Mouse (Mus musculus): ENCODE measurements at regions not wholly inside any gene's neighbourhood (a gene's known extent, or its start where the extent isn't known, plus 50 kb on each side); places are given as distances from the start of the nearest gene placed in this dataset.

DNA sequence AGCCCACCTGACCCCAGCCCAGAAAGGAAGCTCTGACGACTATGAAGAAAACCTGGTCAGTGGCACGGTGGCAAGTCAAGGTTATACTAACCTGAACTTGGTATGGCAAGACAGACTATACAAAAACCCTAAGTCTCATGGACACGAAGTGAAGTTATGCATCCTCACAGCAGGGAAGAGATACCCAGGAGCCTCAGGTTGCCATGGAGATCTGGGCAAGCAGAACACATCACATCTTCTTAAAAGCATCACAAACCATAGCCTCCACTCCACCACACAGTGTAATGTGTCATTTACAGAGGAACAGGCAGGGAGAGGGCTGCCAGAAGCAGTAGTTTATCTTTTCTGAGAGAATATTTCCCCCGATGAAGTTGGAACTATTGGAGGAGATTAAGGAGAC, 146.5 kb downstream of the Slc39a8 start:
- intact Hi-C loops (cut with DNase I), result loop anchor here (1.0 to 5.0 kb wide), 3 partner anchors 37 to 401 kb away; no protein-coding TSS in a partner anchor
- TF ChIP-seq CTCF (IDR thresholded peaks at IDR 0.05), result no peak
- peak; percentile 31 to 36 for DNase-seq (ENCODE audit: extremely low spot score in 1 of 2, low spot score in 2 of 2)
- H3K27ac ChIP-seq, result peak overlapping the region; percentile 87
- no peak overlapping the region for H3K4me3 ChIP-seq

DNA sequence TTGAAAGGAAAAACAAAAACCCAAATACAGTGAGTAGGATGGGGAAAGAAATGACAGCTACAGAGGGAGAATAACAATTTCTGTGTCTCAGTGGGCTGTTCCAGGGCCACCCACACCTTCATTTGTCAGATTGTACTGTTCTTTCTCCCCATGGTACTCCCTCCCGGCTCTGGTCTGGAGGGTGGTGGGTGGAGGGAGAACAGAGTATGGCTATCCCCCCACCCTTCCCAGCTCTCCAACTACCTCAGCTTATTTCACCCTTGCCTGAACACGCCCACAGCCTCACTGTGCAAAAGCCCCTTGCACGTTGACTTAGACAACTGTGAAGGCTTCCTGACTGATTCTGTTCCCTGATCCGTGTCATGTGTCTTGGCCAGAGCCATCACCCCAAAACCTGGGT, 147.3 kb downstream of the Slc39a8 start:
- intact Hi-C loops (cut with DNase I), result loop anchor here (1.0 to 5.0 kb wide), 2 partner anchors 36 to 400 kb away; no protein-coding TSS in a partner anchor
- Histone ChIP-seq H3K4me3 (no peak overlapping the region), H3K27ac (peak overlapping the region; percentile 87)
- peak; percentile 29 to 38 for DNase-seq (ENCODE audit: extremely low spot score in 1 of 2, low spot score in 2 of 2)
- no peak for TF ChIP-seq CTCF (IDR thresholded peaks at IDR 0.05)

DNA sequence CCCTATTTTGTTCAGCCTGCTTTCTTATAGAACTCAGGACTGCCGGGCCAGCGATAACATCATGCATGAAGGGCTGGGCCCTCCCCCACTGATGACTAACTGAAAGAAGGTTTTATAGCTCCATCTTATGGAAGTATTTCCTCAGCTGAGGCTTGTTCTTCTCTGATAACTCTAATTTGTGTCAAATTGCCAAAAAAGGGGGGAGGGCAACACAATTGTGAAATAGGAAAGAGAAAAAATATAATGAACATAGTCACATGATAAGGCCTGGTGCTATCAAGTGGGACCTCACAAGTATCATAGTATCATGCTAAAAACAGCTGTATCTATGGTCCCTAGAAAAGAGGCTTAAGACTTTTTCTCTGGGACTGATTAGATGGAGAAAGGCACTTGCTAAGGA, 148.2 kb downstream of the Slc39a8 start:
- peak overlapping the region; percentile 87 for H3K27ac ChIP-seq

DNA sequence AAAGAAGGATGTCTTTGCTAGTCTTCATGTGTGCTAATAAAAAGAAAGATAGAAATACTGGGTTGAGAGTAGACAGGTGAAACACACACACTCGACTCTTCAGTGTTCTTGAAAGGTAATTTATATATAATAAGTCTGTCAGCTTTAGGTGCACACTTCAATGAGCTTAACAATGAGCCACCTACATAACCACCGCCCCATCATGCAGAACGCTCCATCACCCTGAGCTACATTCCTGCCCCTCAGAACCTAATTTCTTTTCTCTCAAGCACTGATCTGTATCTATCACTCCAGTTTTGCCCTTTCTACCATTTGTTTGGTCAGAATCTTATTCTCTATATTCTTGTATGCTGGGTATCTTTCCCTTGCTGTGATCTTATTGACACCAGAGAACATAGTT, 148.8 kb downstream of the Slc39a8 start:
- H3K4me3 ChIP-seq, result no peak overlapping the region
- intact Hi-C loops (cut with DNase I), result loop anchor here (5.0 kb wide), 1 partner anchor 398 kb away; no protein-coding TSS in a partner anchor
- H3K27ac ChIP-seq, result no peak overlapping the region
- DNase-seq (ENCODE audit: extremely low spot score in 1 of 2, low spot score in 2 of 2), result no peak
- TF ChIP-seq CTCF (IDR thresholded peaks at IDR 0.05), result no peak

More for the DNA sequence above, 148.2 kb downstream of the Slc39a8 start:
- intact Hi-C loops (cut with DNase I), result loop anchor here (5.0 kb wide), 1 partner anchor 399 kb away; no protein-coding TSS in a partner anchor
- no peak for TF ChIP-seq CTCF (IDR thresholded peaks at IDR 0.05)
- no peak for DNase-seq (ENCODE audit: extremely low spot score in 1 of 2, low spot score in 2 of 2)
- no peak overlapping the region for H3K4me3 ChIP-seq

DNA sequence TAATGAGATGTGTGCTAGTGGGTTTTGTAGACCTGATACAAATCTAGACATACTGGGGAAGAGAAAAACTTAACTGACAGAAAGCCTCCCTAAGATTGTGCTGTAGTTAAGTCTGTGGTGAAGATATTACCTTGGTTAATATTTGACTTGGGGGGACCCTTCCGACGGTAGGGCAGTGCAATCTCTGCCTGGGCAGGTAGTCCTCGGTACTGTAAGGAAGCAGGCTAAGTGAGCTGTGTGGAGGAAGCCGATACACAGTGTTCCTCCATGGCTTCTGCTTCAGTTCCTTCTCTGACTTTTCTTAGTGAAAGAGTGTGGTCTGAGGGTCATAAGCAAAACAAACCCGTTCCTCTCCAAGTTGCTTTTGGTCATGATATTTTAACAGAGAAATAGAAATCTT, 149.7 kb downstream of the Slc39a8 start:
- intact Hi-C loops (cut with DNase I), result loop anchor here (5.0 kb wide), 1 partner anchor 398 kb away; no protein-coding TSS in a partner anchor
- H3K27ac ChIP-seq, result no peak overlapping the region
- no peak for DNase-seq (ENCODE audit: extremely low spot score in 1 of 2, low spot score in 2 of 2)
- H3K4me3 ChIP-seq, result no peak overlapping the region
- no peak for TF ChIP-seq CTCF (IDR thresholded peaks at IDR 0.05)

DNA sequence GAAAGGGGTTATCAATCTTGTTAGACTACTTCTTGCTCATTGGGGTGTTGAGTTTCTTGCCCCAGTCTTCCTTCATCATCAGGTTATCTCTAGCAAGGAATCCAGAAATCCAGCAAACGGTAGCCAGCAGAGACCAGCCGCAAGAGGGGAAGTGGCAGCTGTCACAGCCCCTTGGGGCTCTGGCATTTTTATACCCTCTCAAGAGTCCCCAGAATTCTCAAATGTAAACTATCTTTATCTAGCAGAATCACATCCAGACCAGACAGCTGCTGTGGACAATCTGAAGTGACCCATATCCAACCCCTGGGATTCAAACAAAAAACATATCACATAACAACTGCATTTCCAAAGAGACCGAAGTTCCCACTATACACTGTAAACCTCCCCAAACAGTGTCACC, 162.1 kb downstream of the Slc39a8 start:
- no peak for DNase-seq (ENCODE audit: extremely low spot score in 1 of 2, low spot score in 2 of 2)
- TF ChIP-seq CTCF (IDR thresholded peaks at IDR 0.05), result no peak
- no peak overlapping the region for H3K27ac ChIP-seq
- intact Hi-C loops (cut with DNase I), result no loop called here
- H3K4me3 ChIP-seq, result no peak overlapping the region

DNA sequence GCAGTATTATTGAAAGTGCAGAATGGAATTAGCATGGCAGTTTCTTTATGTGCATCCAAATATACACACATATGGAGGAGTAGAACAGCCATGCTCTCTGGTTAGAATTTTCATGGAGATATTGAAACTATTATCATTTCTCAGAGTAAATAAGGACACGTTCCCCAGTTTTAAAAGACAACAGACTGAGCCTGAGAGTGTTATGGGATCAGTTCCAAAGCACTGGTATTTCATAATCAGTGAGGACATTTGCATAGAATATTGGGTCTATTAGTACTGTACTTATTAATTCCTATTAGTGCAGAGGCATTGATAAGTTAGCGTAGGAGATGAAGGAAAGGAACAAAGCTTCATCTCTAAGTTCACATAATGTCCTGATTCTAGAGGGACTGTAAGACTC, 164.2 kb downstream of the Slc39a8 start:
- intact Hi-C loops (cut with DNase I), result no loop called here
- no peak for DNase-seq (ENCODE audit: extremely low spot score in 1 of 2, low spot score in 2 of 2)
- no peak overlapping the region for H3K27ac ChIP-seq
- H3K4me3 ChIP-seq, result no peak overlapping the region
- no peak for TF ChIP-seq CTCF (IDR thresholded peaks at IDR 0.05)

DNA sequence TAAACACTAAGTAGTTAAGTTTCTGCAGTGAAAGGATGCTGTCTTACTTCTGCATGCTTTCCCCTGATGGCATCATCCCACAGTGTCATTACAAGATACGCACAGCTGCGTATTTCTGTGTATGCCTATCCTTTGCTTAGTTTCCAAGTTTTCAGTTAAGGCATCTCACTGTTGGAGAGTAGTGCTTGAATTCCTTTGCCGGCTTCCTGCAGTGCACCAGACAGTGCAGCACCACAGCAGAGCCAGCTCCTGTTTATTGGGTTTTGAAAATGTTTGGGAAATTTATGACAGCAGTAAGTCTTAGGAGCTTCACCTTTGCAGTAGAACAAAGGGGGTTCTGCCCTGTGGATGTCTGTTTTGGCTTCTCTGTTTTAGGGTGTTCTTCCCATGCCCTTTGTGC, 165.3 kb downstream of the Slc39a8 start:
- intact Hi-C loops (cut with DNase I), result no loop called here
- TF ChIP-seq CTCF (IDR thresholded peaks at IDR 0.05), result no peak
- H3K4me3 ChIP-seq, result no peak overlapping the region
- DNase-seq (ENCODE audit: extremely low spot score in 1 of 2, low spot score in 2 of 2), result no peak
- no peak overlapping the region for H3K27ac ChIP-seq

DNA sequence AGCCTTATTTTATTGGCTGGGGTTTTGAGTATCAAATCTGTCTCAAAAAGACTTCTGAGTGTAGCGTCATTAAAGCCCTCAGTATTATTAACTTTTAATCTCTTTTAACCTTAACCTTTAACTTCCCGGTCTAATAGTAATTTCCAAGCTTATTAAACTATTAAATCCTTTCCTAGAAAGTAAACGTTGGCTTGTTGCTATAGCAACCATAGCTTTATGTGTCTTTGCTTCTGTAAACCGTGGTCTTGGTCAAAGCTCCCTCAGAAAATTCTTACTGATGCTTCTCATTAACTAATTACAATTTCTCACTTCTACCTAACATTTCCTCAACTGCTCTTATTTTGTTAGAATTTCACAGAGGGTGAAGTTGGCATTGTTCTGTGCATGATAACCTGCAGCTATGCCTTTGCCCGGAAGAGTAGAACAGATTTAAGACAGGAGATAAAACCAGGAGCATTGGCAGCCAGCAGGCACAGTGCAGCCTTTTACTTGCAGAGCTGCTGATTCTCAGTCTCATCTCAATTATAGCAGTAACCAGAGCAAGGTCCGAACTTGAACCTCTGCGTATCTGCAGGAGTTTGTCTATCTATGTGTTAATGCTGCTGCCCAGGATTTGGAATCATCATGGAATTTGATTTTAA, 165.9 kb downstream of the Slc39a8 start:
- DNase-seq (ENCODE audit: extremely low spot score in 1 of 2, low spot score in 2 of 2), result no peak
- Histone ChIP-seq H3K4me3 (no peak overlapping the region), H3K27ac (no peak overlapping the region)
- no peak for TF ChIP-seq CTCF (IDR thresholded peaks at IDR 0.05)
- intact Hi-C loops (cut with DNase I), result no loop called here

DNA sequence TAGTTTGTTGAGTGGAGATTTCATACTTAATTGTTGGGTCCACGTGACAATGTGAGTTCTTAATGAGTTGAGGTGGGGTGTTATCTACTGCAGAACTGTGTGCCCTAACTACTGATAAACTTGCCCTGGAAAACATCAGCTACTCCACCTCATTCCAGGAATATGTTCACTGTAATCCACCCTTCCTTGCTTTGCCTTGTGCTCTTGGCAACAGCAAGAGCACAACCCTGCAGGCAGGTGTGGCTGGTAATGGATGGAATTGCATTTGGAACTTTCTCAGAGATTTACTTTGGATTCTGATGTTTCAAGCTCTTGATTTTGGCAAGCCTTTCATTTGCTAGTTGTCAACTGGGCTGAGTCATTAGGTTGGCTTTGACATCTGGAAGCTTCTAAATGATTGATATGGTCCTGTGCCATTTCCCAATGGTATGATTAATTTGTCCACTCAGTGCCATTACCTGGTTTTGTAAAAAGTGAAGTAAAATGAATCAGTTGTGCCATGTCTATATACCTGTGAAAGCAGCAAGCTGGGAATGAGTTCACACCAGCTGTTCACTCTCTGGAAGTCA, 175.6 kb downstream of the Slc39a8 start:
- intact Hi-C loops (cut with DNase I), result no loop called here

More for the DNA sequence above, 175.6 kb downstream of the Slc39a8 start:
- no peak for DNase-seq (ENCODE audit: extremely low spot score in 1 of 2, low spot score in 2 of 2)
- TF ChIP-seq CTCF (IDR thresholded peaks at IDR 0.05), result no peak
- H3K27ac ChIP-seq, result no peak overlapping the region
- H3K4me3 ChIP-seq, result no peak overlapping the region

Measured in left cerebral cortex, adult 2 months (tissue).